Mouse (Mus musculus) CH12.LX (cell line): ENCODE measurements around the gene Amdhd1. TPM values are rescaled to one million over a fixed set of nuclear protein-coding genes. Genes with fewer than 3 reads are reported as not detected.

Experiments used
- DNase-seq: peaks from one replicate; pipeline ENCODE4 v3.0.0-alpha.2; 2013; ENCODE audit errors: extremely low read depth
- H3K27ac ChIP-seq: 2 replicates; pipeline ENCODE4 v1.5.1; 2012; ENCODE audit warnings: low read depth, mild to moderate bottlenecking, control low read depth, moderate library complexity; ENCODE audit not compliant: insufficient read depth
- H3K27me3 ChIP-seq: replicated peaks from 2 replicates; pipeline ENCODE3; 2012; ENCODE audit warnings: inconsistent platforms
- H3K36me3 ChIP-seq, 2 experiments: replicated peaks in 1 of 2; 2 replicates each; pipeline versions ENCODE3 to v1.6.1; 2012; ENCODE audit warnings: inconsistent platforms in 1 of 2, low read length in 1 of 2, mild to moderate bottlenecking in 1 of 2, mixed read lengths in 1 of 2, moderate library complexity in 1 of 2; ENCODE audit not compliant: control insufficient read depth in 1 of 2, insufficient read depth in 1 of 2
- H3K4me1 ChIP-seq, 2 experiments: 2 replicates each; pipeline ENCODE4 v1.6.1; 2012; ENCODE audit warnings: inconsistent platforms in 1 of 2, moderate library complexity in 1 of 2; ENCODE audit not compliant: insufficient read depth in 2 of 2, control insufficient read depth in 1 of 2
- H3K4me2 ChIP-seq: 2 replicates; pipeline ENCODE4 v1.6.1; 2012; ENCODE audit warnings: low read depth, mild to moderate bottlenecking, control low read depth; ENCODE audit not compliant: poor library complexity, insufficient read depth, severe bottlenecking
- H3K4me3 ChIP-seq, 3 experiments: fragments of 150-350 bp in 1 of 3; sonication (generic) in 1 of 3; replicated peaks in 1 of 3; 2 replicates each; pipeline versions ENCODE3 to v1.5.1; 2011 to 2012; ENCODE audit warnings: low read depth in 2 of 3, low read length in 2 of 3, mild to moderate bottlenecking in 2 of 3, moderate library complexity in 2 of 3, control low read depth in 1 of 3, improper control_type of control experiment in 1 of 3, inconsistent platforms in 1 of 3, mixed read lengths in 1 of 3; ENCODE audit not compliant: poor library complexity in 1 of 3
- H3K79me2 ChIP-seq: replicated peaks from 2 replicates; pipeline ENCODE4 v1.6.1; 2012; ENCODE audit warnings: mild to moderate bottlenecking, moderate library complexity; ENCODE audit not compliant: control insufficient read depth, poor library complexity, insufficient read depth, severe bottlenecking; ENCODE audit errors: extremely low read depth
- H3K9ac ChIP-seq: 2 replicates; pipeline ENCODE4 v1.6.1; 2012; ENCODE audit warnings: low read depth, mild to moderate bottlenecking, control low read depth, moderate library complexity; ENCODE audit not compliant: insufficient read depth
- H3K9me3 ChIP-seq: replicated peaks from 2 replicates; pipeline ENCODE3; 2012; ENCODE audit warnings: low read length, inconsistent platforms, mixed read lengths
- CHD1 ChIP-seq: IDR thresholded peaks from 2 replicates; pipeline ENCODE4 v1.6.1; 2012; ENCODE audit warnings: low read depth, low read length, improper control_type of control experiment, inconsistent platforms
- CHD2 ChIP-seq: IDR thresholded peaks from 2 replicates; pipeline ENCODE4 v1.6.1; 2011; ENCODE audit warnings: low read length, improper control_type of control experiment
- CTCF ChIP-seq, 2 experiments: IDR thresholded peaks in 1 of 2; conservative IDR thresholded peaks in 1 of 2; 2 replicates each; pipeline ENCODE4 v1.5.1; 2011 to 2012; ENCODE audit warnings: low read depth in 2 of 2, low read length in 2 of 2, improper control_type of control experiment in 1 of 2, inconsistent platforms in 1 of 2, mild to moderate bottlenecking in 1 of 2, moderate library complexity in 1 of 2
- E2F4 ChIP-seq: IDR thresholded peaks from 2 replicates; pipeline ENCODE4 v1.6.1; 2011; ENCODE audit warnings: low read depth, low read length, improper control_type of control experiment; ENCODE audit not compliant: insufficient replicate concordance
- ELF1 ChIP-seq: IDR thresholded peaks from 2 replicates; pipeline ENCODE4 v1.6.1; 2014; ENCODE audit warnings: low read depth, mild to moderate bottlenecking, inconsistent platforms, low read length, improper control_type of control experiment
- HCFC1 ChIP-seq: IDR thresholded peaks from 2 replicates; pipeline ENCODE4 v1.6.1; 2012; ENCODE audit warnings: low read depth, mild to moderate bottlenecking, inconsistent platforms, low read length, improper control_type of control experiment
- IRF4 ChIP-seq: IDR thresholded peaks from 2 replicates; pipeline ENCODE4 v1.6.1; 2014; ENCODE audit warnings: low read depth, mild to moderate bottlenecking, inconsistent platforms, low read length, improper control_type of control experiment
- JUN ChIP-seq: IDR thresholded peaks from 2 replicates; pipeline ENCODE4 v1.6.1; 2011; ENCODE audit warnings: low read depth, mild to moderate bottlenecking, low read length, improper control_type of control experiment, moderate library complexity; ENCODE audit not compliant: insufficient read depth
- JUND ChIP-seq: conservative IDR thresholded peaks from 2 replicates; pipeline ENCODE4 v1.6.1; 2011; ENCODE audit warnings: low read depth, low read length, improper control_type of control experiment
- KAT2A ChIP-seq: IDR thresholded peaks from 2 replicates; pipeline ENCODE4 v1.6.1; 2012; ENCODE audit warnings: low read length, improper control_type of control experiment, inconsistent platforms; ENCODE audit not compliant: insufficient replicate concordance
- MAFK ChIP-seq: IDR thresholded peaks from 2 replicates; pipeline ENCODE4 v1.6.1; 2011; ENCODE audit warnings: low read length, improper control_type of control experiment; ENCODE audit not compliant: insufficient replicate concordance
- MAX ChIP-seq: IDR thresholded peaks from 2 replicates; pipeline ENCODE4 v1.6.1; 2011; ENCODE audit warnings: low read length, improper control_type of control experiment
- MAZ ChIP-seq: IDR thresholded peaks from 2 replicates; pipeline ENCODE4 v1.6.1; 2012; ENCODE audit warnings: low read depth, mild to moderate bottlenecking, inconsistent platforms, low read length, improper control_type of control experiment, moderate library complexity
- MYC ChIP-seq: IDR thresholded peaks from 2 replicates; pipeline ENCODE4 v1.6.1; 2011; ENCODE audit warnings: low read depth, mild to moderate bottlenecking, improper control_type of control experiment, low read length
- NRF1 ChIP-seq: IDR thresholded peaks from 2 replicates; pipeline ENCODE4 v1.6.1; 2014; ENCODE audit warnings: low read depth, mild to moderate bottlenecking, inconsistent platforms, low read length, improper control_type of control experiment, moderate library complexity
- PAX5 ChIP-seq: IDR thresholded peaks from 2 replicates; pipeline ENCODE4 v1.6.1; 2012; ENCODE audit warnings: low read length, inconsistent platforms, mixed read lengths
- POLR2A ChIP-seq: IDR thresholded peaks from 2 replicates; pipeline ENCODE4 v1.6.1; 2011; ENCODE audit warnings: low read depth, mild to moderate bottlenecking, improper control_type of control experiment, low read length
- POLR2AphosphoS2 ChIP-seq: IDR thresholded peaks from 2 replicates; pipeline ENCODE4 v1.6.1; 2011; ENCODE audit warnings: low read depth, low read length, improper control_type of control experiment
- SIN3A ChIP-seq: IDR thresholded peaks from 2 replicates; pipeline ENCODE4 v1.6.1; 2012; ENCODE audit warnings: low read length, improper control_type of control experiment, inconsistent platforms
- SMC3 ChIP-seq: IDR thresholded peaks from 2 replicates; pipeline ENCODE4 v1.6.1; 2011; ENCODE audit warnings: low read depth, low read length, improper control_type of control experiment
- TCF12 ChIP-seq: IDR thresholded peaks from 2 replicates; pipeline ENCODE4 v1.6.1; 2014; ENCODE audit warnings: low read depth, mild to moderate bottlenecking, inconsistent platforms, low read length, improper control_type of control experiment
- USF2 ChIP-seq: conservative IDR thresholded peaks from 2 replicates; pipeline ENCODE4 v1.6.1; 2011; ENCODE audit warnings: low read depth, low read length, improper control_type of control experiment
- dilution Hi-C: fragments of 300-500 bp; cut with MboI; formaldehyde crosslinking; loops from 2 replicates; pipeline ENCODE4 v1.14.3; 2020; ENCODE audit warnings: low sequenced_read_pairs; ENCODE audit not compliant: extremely low pct_unique_long_range_greater_than_20kb, extremely low pct_ligation_motif_present
- in situ Hi-C: fragments of 300-500 bp; cut with MboI; formaldehyde crosslinking; loops from 3 replicates; pipeline ENCODE4 v1.14.3; 2019; ENCODE audit warnings: low sequenced_read_pairs, low pct_ligation_motif_present, low pct_unique_long_range_greater_than_20kb, mixed read lengths
- polyA plus RNA-seq: library from polyadenylated mRNA; unstranded; fragments of >175 nt; gene quantifications from 2 replicates; pipeline ENCODE4 v1.2.1, GENCODE M21; 2012; ENCODE audit warnings: low read depth; ENCODE audit not compliant: insufficient read length
- total RNA-seq, 2 experiments: library from RNA; depleted of rRNA; stranded (reverse); fragments of 300-350 nt in 1 of 2; fragments of >200 nt in 1 of 2; gene quantifications; 2 replicates each; pipeline ENCODE4 v1.2.3; 2012 to 2014

Amdhd1 gene
- total and polyA plus RNA-seq, 3 experiments, result 2.3 to 8.4 (median 3.3) TPM

GRCm38 (mm10) chr10:93508383-93508970, 31.4 kb downstream of the Amdhd1 start:
- dilution Hi-C loops, result no loop called here
- TF ChIP-seq CHD2 (no peak), TCF12 (no peak), USF2 (no peak), MYC (no peak), POLR2A (no peak), ELF1 (no peak), PAX5 (no peak), NRF1 (no peak), JUND (no peak), CTCF (conservative IDR thresholded peaks at IDR 0.05 in 1 of 2, IDR thresholded peaks at IDR 0.05 in 1 of 2; ENCODE audit: low read depth in 2 of 2, low read length in 2 of 2) (no peak), KAT2A (no peak), SMC3 (no peak), IRF4 (no peak), SIN3A (no peak), E2F4 (no peak), JUN (no peak), MAFK (no peak), CHD1 (no peak), POLR2AphosphoS2 (no peak), MAX (no peak)
- no peak for DNase-seq
- H3K4me2 ChIP-seq, result no peak overlapping the region
- no peaks in the 10 kb centered on the region for H3K79me2 ChIP-seq
- H3K4me3 ChIP-seq, result no peak overlapping the region
- H3K9ac ChIP-seq, result no peak overlapping the region
- no peaks in the 10 kb centered on the region for H3K27me3 ChIP-seq
- H3K4me1 ChIP-seq, result 0 out of 4 replicates have a peak, but pooled peaks cover 0 to 2% of the 10 kb centered on the region in 2 experiments
- H3K36me3 ChIP-seq, result no peaks in the 10 kb centered on the region
- in situ Hi-C loops, result no loop called here
- no peaks in the 10 kb centered on the region for H3K9me3 ChIP-seq
- no peak overlapping the region for H3K27ac ChIP-seq

- no peak overlapping the region for H3K9ac ChIP-seq
- no peaks in the 10 kb centered on the region for H3K79me2 ChIP-seq
- no peak overlapping the region for H3K4me3 ChIP-seq
- H3K9me3 ChIP-seq, result no peaks in the 10 kb centered on the region
- TF ChIP-seq MAZ, result no peak
- no peak for TF ChIP-seq TCF12
- TF ChIP-seq MAFK, result no peak
- no peak for TF ChIP-seq HCFC1
- TF ChIP-seq, all 38 proteins: peak for 0
- dilution Hi-C loops (no loop called here), in situ Hi-C loops (no loop called here)
- Histone ChIP-seq H3K27me3 (no peaks in the 10 kb centered on the region), H3K4me1 (0 out of 4 replicates have a peak, but pooled peaks cover 0 to 2% of the 10 kb centered on the region in 2 experiments), H3K4me2 (no peak overlapping the region), H3K27ac (no peak overlapping the region), H3K36me3 (no peaks in the 10 kb centered on the region)
- DNase-seq, result no peak
Observed at GRCm38 (mm10) chr10:93501346-93501745, 38.5 kb downstream of the Amdhd1 start.
